Mouse (Mus musculus): Measurements from ENCODE around the gene Mecom. TPM values are rescaled to one million over a fixed set of nuclear protein-coding genes. Genes with fewer than 3 reads are reported as not detected.

Mecom gene
- polyA plus RNA-seq, 1 experiment from 2014 or later = 217 TPM

GRCm38 (mm10) chr3:30050795-30051194 is 497.0 kb downstream of the Mecom start:
- whole genome bisulfite sequencing = 77% methylated on average over 5 of the region's 5 CpGs

DNA sequence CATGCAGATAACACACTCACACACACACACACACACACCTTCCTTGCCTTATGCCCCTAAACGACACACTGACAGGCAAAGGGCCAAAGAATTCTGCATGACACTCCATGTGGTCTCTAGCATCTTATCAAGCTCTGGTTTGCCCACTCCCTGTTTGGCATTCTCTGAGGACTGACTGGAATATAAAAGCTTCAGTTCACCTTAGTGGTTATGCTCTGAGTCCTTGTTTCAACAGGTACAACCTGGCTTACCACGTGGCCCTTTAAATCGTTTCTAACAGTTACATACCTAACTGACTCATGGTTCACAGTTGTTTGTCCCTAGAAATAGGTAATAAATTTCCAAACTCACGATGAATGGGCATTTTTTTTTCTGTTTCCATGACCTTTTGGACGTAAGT is 499.0 kb downstream of the Mecom start:
- no peak overlapping the region for H3K27ac ChIP-seq
- no peaks in the 10 kb centered on the region for H3K36me3 ChIP-seq
- no peaks in the 10 kb centered on the region for H3K27me3 ChIP-seq (ENCODE audit: low read depth, poor library complexity, severe bottlenecking)
- H3K9me3 ChIP-seq (replicated peaks) = no peaks in the 10 kb centered on the region
- H3K4me3 ChIP-seq = no peak overlapping the region
- no peak for DNase-seq (ENCODE audit: low spot score)
- WGBS = 83% methylated on average over 5 of the region's 5 CpGs
- H3K4me1 ChIP-seq = no peaks in the 10 kb centered on the region

More at GRCm38 (mm10) chr3:30050795-30051194, 497.0 kb downstream of the Mecom start:
- no peaks in the 10 kb centered on the region for H3K9me3 ChIP-seq (replicated peaks)
- H3K27me3 ChIP-seq (ENCODE audit: low read depth, poor library complexity, severe bottlenecking) = no peaks in the 10 kb centered on the region
- H3K4me1 ChIP-seq = 0 out of 2 replicates have a peak, but pooled peaks cover 5% of the 10 kb centered on the region
- H3K36me3 ChIP-seq = no peaks in the 10 kb centered on the region
- H3K27ac ChIP-seq = no peak overlapping the region
- no peak for DNase-seq (ENCODE audit: low spot score)
- no peak overlapping the region for H3K4me3 ChIP-seq

GRCm38 (mm10) chr3:30048157-30048556 is 499.7 kb downstream of the Mecom start:
- Histone ChIP-seq H3K9me3 (replicated peaks) (no peaks in the 10 kb centered on the region), H3K36me3 (no peaks in the 10 kb centered on the region), H3K27ac (no peak overlapping the region), H3K4me3 (no peak overlapping the region), H3K4me1 (no peaks in the 10 kb centered on the region), H3K27me3 (ENCODE audit: low read depth, poor library complexity, severe bottlenecking) (no peaks in the 10 kb centered on the region)
- DNase-seq (ENCODE audit: low spot score) = no peak
- WGBS = 82% methylated on average over 4 of the region's 4 CpGs

DNA sequence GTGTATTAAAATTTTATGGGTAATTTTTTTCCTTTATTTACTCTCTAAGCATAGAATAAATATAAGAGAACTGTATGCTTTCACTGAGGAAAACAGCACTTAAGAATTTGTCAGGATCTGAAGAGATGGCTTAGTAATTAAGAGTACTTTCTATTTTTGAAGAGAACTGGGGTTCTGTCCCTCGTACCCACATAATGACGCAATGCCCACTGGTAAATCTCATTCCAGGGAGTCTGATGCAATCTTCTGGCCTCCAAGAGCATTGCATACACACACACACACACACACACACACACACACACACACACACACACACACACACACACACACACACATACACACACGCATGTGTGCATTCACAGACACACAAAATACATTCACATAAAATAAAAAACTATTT is 504.3 kb downstream of the Mecom start:
- no peak overlapping the region for H3K27ac ChIP-seq
- H3K27me3 ChIP-seq (ENCODE audit: low read depth, poor library complexity, severe bottlenecking) = no peaks in the 10 kb centered on the region
- H3K4me3 ChIP-seq = no peak overlapping the region
- no peak for DNase-seq (ENCODE audit: low spot score)
- no peaks in the 10 kb centered on the region for H3K4me1 ChIP-seq
- no peaks in the 10 kb centered on the region for H3K9me3 ChIP-seq (replicated peaks)
- peaks cover 8% of the 10 kb centered on the region for H3K36me3 ChIP-seq
- 91% methylated on average over 3 of the region's 3 CpGs for WGBS

- WGBS = 88% methylated on average over 3 of the region's 3 CpGs
- Histone ChIP-seq H3K27me3 (ENCODE audit: low read depth, poor library complexity, severe bottlenecking) (no peaks in the 10 kb centered on the region), H3K9me3 (replicated peaks) (no peaks in the 10 kb centered on the region), H3K4me1 (no peaks in the 10 kb centered on the region), H3K36me3 (peaks cover 8% of the 10 kb centered on the region), H3K27ac (no peak overlapping the region), H3K4me3 (no peak overlapping the region)
- DNase-seq (ENCODE audit: low spot score) = no peak
Observed at GRCm38 (mm10) chr3:30038545-30038944, 509.3 kb downstream of the Mecom start.

DNA sequence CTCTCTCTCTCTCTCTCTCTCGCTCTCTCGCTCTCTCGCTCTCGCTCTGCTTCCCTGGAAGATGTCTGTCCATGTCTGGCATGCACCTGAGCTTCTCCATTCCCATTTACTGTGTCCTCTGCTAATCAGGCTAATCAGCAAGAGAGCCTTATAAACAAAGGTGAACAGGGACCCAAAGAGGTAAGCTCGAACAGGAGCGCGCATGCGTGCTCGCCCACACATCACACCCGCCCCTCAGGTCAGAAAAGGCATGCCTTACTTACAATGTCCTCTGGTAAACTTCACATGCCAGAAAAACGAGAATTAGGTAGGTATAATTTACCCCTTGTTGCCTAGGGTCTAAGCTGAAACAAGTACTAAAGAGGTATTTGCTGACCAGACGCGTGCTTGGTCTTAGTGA is 527.8 kb downstream of the Mecom start:
- Histone ChIP-seq H3K27ac (peak overlapping the region; percentile 77), H3K27me3 (ENCODE audit: low read depth, poor library complexity, severe bottlenecking) (no peaks in the 10 kb centered on the region), H3K36me3 (no peaks in the 10 kb centered on the region), H3K4me3 (no peak overlapping the region), H3K4me1 (peaks cover 52% of the 10 kb centered on the region), H3K9me3 (replicated peaks) (no peaks in the 10 kb centered on the region)
- DNase-seq (ENCODE audit: low spot score) = no peak
- WGBS = 92% methylated on average over 13 of the region's 13 CpGs

DNA sequence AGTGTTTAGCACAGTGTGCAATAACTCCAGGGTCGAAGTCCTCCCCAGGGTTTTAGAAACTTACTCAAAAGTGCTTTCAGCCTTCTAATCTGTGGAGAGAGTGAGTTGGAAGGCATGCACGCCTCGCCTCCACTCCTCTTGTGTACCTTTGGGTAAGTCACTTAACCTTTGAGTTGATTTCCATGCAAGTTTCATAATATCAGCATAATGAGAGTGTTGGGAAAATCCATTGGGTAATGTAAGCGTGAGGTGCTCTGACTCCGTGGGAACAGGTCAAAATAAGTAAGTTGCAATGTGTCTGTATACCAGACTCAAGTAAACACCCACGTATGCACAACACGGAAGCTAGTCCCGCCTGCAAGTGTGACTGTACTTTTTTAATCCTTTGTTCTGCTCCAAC is 528.4 kb downstream of the Mecom start:
- no peak for DNase-seq (ENCODE audit: low spot score)
- Histone ChIP-seq H3K27ac (peak overlapping the region; percentile 77), H3K36me3 (no peaks in the 10 kb centered on the region), H3K4me3 (no peak overlapping the region), H3K9me3 (replicated peaks) (no peaks in the 10 kb centered on the region), H3K4me1 (peaks cover 57% of the 10 kb centered on the region), H3K27me3 (ENCODE audit: low read depth, poor library complexity, severe bottlenecking) (no peaks in the 10 kb centered on the region)
- 88% methylated on average over 8 of the region's 8 CpGs for WGBS

- Histone ChIP-seq H3K27ac (peak overlapping the region; percentile 88), H3K36me3 (no peaks in the 10 kb centered on the region), H3K27me3 (ENCODE audit: low read depth, poor library complexity, severe bottlenecking) (no peaks in the 10 kb centered on the region), H3K9me3 (replicated peaks) (no peaks in the 10 kb centered on the region), H3K4me1 (peaks cover 69% of the 10 kb centered on the region), H3K4me3 (peak overlapping the region; percentile 26)
- DNase-seq (ENCODE audit: low spot score) = peak; percentile 84
- WGBS = 5% methylated on average over 12 of the region's 12 CpGs
Observed at GRCm38 (mm10) chr3:30018202-30018601, 529.6 kb downstream of the Mecom start.

DNA sequence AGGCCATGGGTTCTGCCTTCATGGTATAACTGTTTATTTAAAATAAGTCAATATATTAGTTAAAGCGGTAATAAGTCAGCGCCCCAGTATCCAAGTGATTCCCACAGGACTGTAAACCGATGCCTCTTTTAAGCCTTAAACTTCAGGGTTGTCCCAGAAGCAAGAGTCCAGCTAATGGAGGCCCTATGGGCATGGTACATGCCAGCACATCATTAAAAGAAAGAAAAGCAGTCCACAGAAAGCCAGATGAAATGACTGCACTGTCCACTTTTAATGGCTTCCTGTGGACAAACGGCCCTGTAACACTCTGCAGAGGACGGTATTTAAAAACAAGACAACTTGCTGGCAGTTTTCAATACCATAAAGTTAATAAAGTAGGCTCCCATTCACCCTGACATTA is 531.0 kb downstream of the Mecom start:
- peak; percentile 45 for DNase-seq (ENCODE audit: low spot score)
- Histone ChIP-seq H3K4me1 (peaks cover 72% of the 10 kb centered on the region), H3K36me3 (no peaks in the 10 kb centered on the region), H3K9me3 (replicated peaks) (no peaks in the 10 kb centered on the region), H3K27me3 (ENCODE audit: low read depth, poor library complexity, severe bottlenecking) (no peaks in the 10 kb centered on the region), H3K27ac (peak overlapping the region; percentile 88), H3K4me3 (no peak overlapping the region; the same call in 1 of the 2 replicates)
- WGBS = 19% methylated on average over 5 of the region's 5 CpGs

DNA sequence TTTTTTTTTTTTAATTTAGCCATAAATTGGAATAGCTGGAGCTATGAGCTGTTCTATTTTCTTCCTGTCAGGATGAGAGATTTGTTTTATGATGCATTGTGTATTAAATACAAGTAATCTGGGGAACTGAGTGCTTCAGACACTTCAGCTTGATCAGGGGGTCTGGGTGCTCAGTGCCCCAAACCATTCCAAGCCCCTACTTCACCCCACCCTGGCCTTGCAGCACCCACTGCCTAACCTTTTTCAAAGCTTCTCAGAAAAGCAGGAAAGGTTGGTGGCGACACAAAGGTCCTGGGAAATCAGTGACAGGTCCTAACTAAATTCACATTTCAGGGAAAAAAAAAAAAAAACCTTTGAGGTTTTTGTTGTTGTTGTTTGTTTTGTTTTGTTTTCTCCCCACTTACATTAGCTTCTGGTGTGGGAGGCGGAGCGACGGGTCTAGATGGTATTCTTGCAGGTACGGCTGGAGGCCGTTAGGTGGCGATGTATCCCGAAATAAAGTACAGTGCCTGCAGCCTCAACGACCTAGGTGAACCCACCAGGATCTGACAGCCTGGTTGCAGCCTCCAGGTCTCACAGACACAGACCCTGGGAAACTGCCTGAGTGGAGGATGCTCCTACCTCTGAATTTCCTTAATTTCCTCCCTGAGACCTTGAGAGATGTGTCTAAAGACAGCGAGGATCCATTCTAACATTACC is 532.7 kb downstream of the Mecom start:
- Histone ChIP-seq H3K9me3 (replicated peaks) (no peaks in the 10 kb centered on the region), H3K27me3 (ENCODE audit: low read depth, poor library complexity, severe bottlenecking) (no peaks in the 10 kb centered on the region), H3K4me3 (peak overlapping the region; percentile 2; the same call in 1 of the 2 replicates), H3K27ac (peak overlapping the region; percentile 88), H3K4me1 (peaks cover 64% of the 10 kb centered on the region), H3K36me3 (no peaks in the 10 kb centered on the region)
- DNase-seq (ENCODE audit: low spot score) = peak; percentile 83
- WGBS = 7% methylated on average over 10 of the region's 10 CpGs

GRCm38 (mm10) chr3:30014279-30014678 is 533.5 kb downstream of the Mecom start:
- H3K36me3 ChIP-seq = peaks cover 4% of the 10 kb centered on the region; the same call in 1 of the 2 replicates
- H3K9me3 ChIP-seq (replicated peaks) = no peaks in the 10 kb centered on the region
- H3K4me1 ChIP-seq = peaks cover 56% of the 10 kb centered on the region
- no peak for DNase-seq (ENCODE audit: low spot score)
- peak overlapping the region; percentile 100 for H3K27ac ChIP-seq
- no peaks in the 10 kb centered on the region for H3K27me3 ChIP-seq (ENCODE audit: low read depth, poor library complexity, severe bottlenecking)
- H3K4me3 ChIP-seq = no peak overlapping the region
- 51% methylated on average over 1 of the region's 1 CpGs for WGBS

DNA sequence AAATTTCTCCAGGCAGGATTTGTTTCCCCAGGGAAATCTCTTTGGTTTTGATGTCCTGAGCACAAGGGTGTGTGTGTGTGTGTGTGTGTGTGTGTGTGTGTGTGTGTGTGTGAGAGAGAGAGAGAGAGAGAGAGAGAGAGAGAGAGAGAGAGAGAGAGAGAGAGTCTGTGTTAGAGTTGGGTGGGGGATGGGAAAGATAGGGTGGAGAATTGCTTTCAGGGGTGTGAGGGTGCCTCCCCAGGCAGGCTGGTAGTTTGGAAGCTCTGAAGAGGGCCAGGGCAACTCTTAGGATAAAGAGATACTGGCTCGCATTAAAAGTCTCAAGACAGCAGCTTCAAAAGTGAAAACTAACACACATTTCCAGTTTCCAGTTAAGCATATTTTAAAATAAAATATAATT is 534.4 kb downstream of the Mecom start:
- H3K4me3 ChIP-seq = peak overlapping the region; percentile 89
- H3K27ac ChIP-seq = peak overlapping the region; percentile 100
- H3K27me3 ChIP-seq (ENCODE audit: low read depth, poor library complexity, severe bottlenecking) = no peaks in the 10 kb centered on the region
- WGBS = 16% methylated on average over 1 of the region's 1 CpGs
- DNase-seq (ENCODE audit: low spot score) = no peak
- H3K4me1 ChIP-seq = peaks cover 49% of the 10 kb centered on the region
- H3K9me3 ChIP-seq (replicated peaks) = no peaks in the 10 kb centered on the region
- H3K36me3 ChIP-seq = peaks cover 9% of the 10 kb centered on the region

- peak overlapping the region; percentile 89 for H3K4me3 ChIP-seq
- no peaks in the 10 kb centered on the region for H3K9me3 ChIP-seq (replicated peaks)
- H3K4me1 ChIP-seq = peaks cover 48% of the 10 kb centered on the region
- WGBS = under 1% methylated on average over 29 of the region's 29 CpGs
- DNase-seq (ENCODE audit: low spot score) = peak; percentile 81
- peak overlapping the region; percentile 100 for H3K27ac ChIP-seq
- peaks cover 11% of the 10 kb centered on the region for H3K36me3 ChIP-seq
- no peaks in the 10 kb centered on the region for H3K27me3 ChIP-seq (ENCODE audit: low read depth, poor library complexity, severe bottlenecking)
Observed at GRCm38 (mm10) chr3:30012666-30013365, 535.0 kb downstream of the Mecom start.

Data from limb, embryonic 10.5 days (tissue).